Mouse (Mus musculus): ENCODE measurements around the gene Tnp2.

Tnp2 gene

GRCm38 (mm10) chr16:10767158-10767557 is 21.3 kb downstream of the Tnp2 start:
- DNase-seq: peak; percentile 75 to 83

- DNase-seq: peak; percentile 70 to 71
These were observed 24.1 kb downstream of the Tnp2 start for GRCm38 (mm10) chr16:10764323-10764722.

- no peak for DNase-seq
These were observed 24.8 kb downstream of the Tnp2 start for GRCm38 (mm10) chr16:10763540-10764264.

- DNase-seq: peak; percentile 43 to 44
These were observed 25.8 kb downstream of the Tnp2 start for GRCm38 (mm10) chr16:10762569-10763180.

GRCm38 (mm10) chr16:10761182-10761581 is 27.3 kb downstream of the Tnp2 start:
- no peak for DNase-seq

GRCm38 (mm10) chr16:10756168-10756567 is 32.3 kb downstream of the Tnp2 start:
- no peak for DNase-seq

GRCm38 (mm10) chr16:10754521-10755296 is 33.8 kb downstream of the Tnp2 start:
- no peak for DNase-seq

GRCm38 (mm10) chr16:10749824-10750223 is 38.6 kb downstream of the Tnp2 start:
- peak; percentile 49 to 62 for DNase-seq

GRCm38 (mm10) chr16:10749226-10749625 is 39.2 kb downstream of the Tnp2 start:
- DNase-seq: no peak

GRCm38 (mm10) chr16:10741082-10741481 is 47.4 kb downstream of the Tnp2 start:
- DNase-seq: no peak

- DNase-seq: peak in 1 of 2 experiments; percentile 32
These were observed 48.5 kb downstream of the Tnp2 start for GRCm38 (mm10) chr16:10739854-10740398.

GRCm38 (mm10) chr16:10738866-10739265 is 49.6 kb downstream of the Tnp2 start:
- no peak for DNase-seq

Measured in kidney, postnatal 4 days (tissue).